Mouse (Mus musculus) heart, embryonic 14.5 days (tissue): ENCODE measurements around the gene Srrd. TPM values are rescaled to one million over a fixed set of nuclear protein-coding genes. Genes with fewer than 3 reads are reported as not detected.

Experiments used
- ATAC-seq: fragments of 200-750 bp; cut with Nextera tagmentation; 2 replicates; pipeline ENCODE4 v1.8.0; 2017; ENCODE audit warnings: low read depth, moderate TSS enrichment; ENCODE audit not compliant: insufficient number of reproducible peaks, insufficient read depth, low FRiP score
- H3K27ac ChIP-seq, 2 experiments: fragments of 200-500 bp in 1 of 2; fragments of 300-500 bp in 1 of 2; sonication (generic) in 1 of 2; replicated peaks in 1 of 2; 2 replicates each; pipeline ENCODE4 v1.5.1; 2012 to 2014; ENCODE audit warnings: low read depth in 2 of 2, low read length in 2 of 2, control low read depth in 1 of 2, mild to moderate bottlenecking in 1 of 2, mixed read lengths in 1 of 2; ENCODE audit not compliant: control insufficient read depth in 1 of 2, insufficient read depth in 1 of 2
- H3K27me3 ChIP-seq: fragments of 300-500 bp; sonication (generic); 2 replicates; pipeline ENCODE4 v1.6.1; 2014; ENCODE audit warnings: mild to moderate bottlenecking, low read length, control low read depth; ENCODE audit not compliant: control insufficient read depth, insufficient read depth
- H3K36me3 ChIP-seq: fragments of 300-500 bp; sonication (generic); 2 replicates; pipeline ENCODE4 v1.6.1; 2014; ENCODE audit warnings: mild to moderate bottlenecking, control low read depth, low read length, mixed read lengths; ENCODE audit not compliant: control insufficient read depth, insufficient read depth
- H3K4me1 ChIP-seq, 2 experiments: fragments of 200-500 bp in 1 of 2; fragments of 300-500 bp in 1 of 2; sonication (generic) in 1 of 2; 2 replicates each; pipeline ENCODE4 v1.6.1; 2012 to 2014; ENCODE audit warnings: low read length in 2 of 2, control low read depth in 1 of 2, mixed read lengths in 1 of 2; ENCODE audit not compliant: control insufficient read depth in 2 of 2, insufficient read depth in 2 of 2
- H3K4me2 ChIP-seq: fragments of 300-500 bp; sonication (generic); 2 replicates; pipeline ENCODE4 v1.6.1; 2014; ENCODE audit warnings: mild to moderate bottlenecking, low read length
- H3K4me3 ChIP-seq, 2 experiments: fragments of 200-500 bp in 1 of 2; fragments of 300-500 bp in 1 of 2; sonication (generic) in 1 of 2; 2 replicates each; pipeline ENCODE4 v1.5.1; 2012 to 2014; ENCODE audit warnings: low read length in 2 of 2, mild to moderate bottlenecking in 2 of 2, control low read depth in 1 of 2, low read depth in 1 of 2, moderate library complexity in 1 of 2; ENCODE audit not compliant: control insufficient read depth in 1 of 2, insufficient read depth in 1 of 2
- H3K9ac ChIP-seq: fragments of 300-500 bp; sonication (generic); 2 replicates; pipeline ENCODE4 v1.6.1; 2014; ENCODE audit warnings: mild to moderate bottlenecking, low read length
- H3K9me3 ChIP-seq: fragments of 300-500 bp; sonication (generic); 2 replicates; pipeline ENCODE4 v1.6.1; 2016; ENCODE audit warnings: low read length, control low read depth; ENCODE audit not compliant: control insufficient read depth
- WGBS: fragments of 180-500 bp; shearing (Covaris S2); extraction: QIAGEN DNeasy Blood & Tissue Kit; methylation state at CpG from one replicate; pipeline ENCODE4 v1.1.7; 2014; 5-methylcytosine and 5-hydroxymethylcytosine counted together
- polyA plus RNA-seq: library from polyadenylated mRNA; unstranded; fragments of >200 nt; fragmentation: Nextera tagmentation; extraction: Ambion mirVana; gene quantifications from 2 replicates; pipeline ENCODE4 v1.2.1, GENCODE M21; 2014

Gene Srrd
- polyA plus RNA-seq, 1 experiment from 2014 or later, result 25.4 TPM

GRCm38 (mm10) chr5:112316468-112316867 is 26.4 kb downstream of the Srrd start:
- peak overlapping the region in 1 of 2 experiments; percentile 53; a peak in 2 of 4 replicates for H3K27ac ChIP-seq
- no peak for ATAC-seq
- 75% methylated on average over 5 of the region's 5 CpGs for WGBS

DNA sequence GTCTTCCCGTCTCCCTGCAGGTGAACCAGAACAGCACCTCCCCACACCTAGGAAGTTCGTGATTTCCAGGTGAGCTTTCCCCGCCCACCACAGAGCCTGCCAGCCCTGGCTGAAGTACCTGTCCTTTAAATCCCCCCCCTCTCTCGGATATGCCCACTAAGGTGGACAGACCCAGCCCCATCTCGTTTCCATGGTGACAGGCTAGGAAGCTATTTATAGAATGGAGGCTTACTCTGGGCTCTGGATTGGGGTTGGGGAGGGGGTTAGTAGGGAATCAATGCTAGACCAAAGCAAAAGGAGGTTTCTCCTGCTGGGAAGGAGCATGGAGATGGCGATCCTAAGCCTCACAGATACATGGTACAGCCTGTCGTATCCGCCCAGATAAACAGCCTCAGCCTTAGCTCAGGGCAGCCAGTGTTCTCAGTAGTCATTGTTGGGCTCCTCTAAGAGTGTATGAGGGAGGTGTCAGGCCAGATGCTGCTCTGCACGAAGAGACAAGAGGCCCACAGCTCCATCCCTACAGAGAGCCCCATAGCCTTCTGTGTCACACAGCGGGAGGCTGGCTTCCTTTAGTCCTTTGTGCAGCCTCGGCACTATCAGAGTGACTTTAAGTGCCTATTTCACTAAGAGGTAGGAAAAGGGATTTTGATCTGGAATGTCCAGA is 29.5 kb downstream of the Srrd start:
- peaks cover 0 to 5% of the 10 kb centered on the region in 2 experiments; a peak in 1 of 4 replicates for H3K4me1 ChIP-seq
- peaks cover 81% of the 10 kb centered on the region for H3K36me3 ChIP-seq
- 62% methylated on average over 11 of the region's 11 CpGs for WGBS
- H3K27me3 ChIP-seq, result no peaks in the 10 kb centered on the region
- no peak overlapping the region for H3K27ac ChIP-seq
- H3K9me3 ChIP-seq, result no peaks in the 10 kb centered on the region
- H3K4me2 ChIP-seq, result no peak overlapping the region
- no peak overlapping the region for H3K4me3 ChIP-seq
- no peak overlapping the region for H3K9ac ChIP-seq
- no peak for ATAC-seq

More at GRCm38 (mm10) chr5:112316468-112316867, 26.4 kb downstream of the Srrd start:
- Histone ChIP-seq H3K9ac (no peak overlapping the region), H3K4me3 (no peak overlapping the region), H3K9me3 (no peaks in the 10 kb centered on the region), H3K4me1 (peaks cover 0 to 5% of the 10 kb centered on the region in 2 experiments; a peak in 1 of 4 replicates), H3K27me3 (no peaks in the 10 kb centered on the region), H3K36me3 (peaks cover 51% of the 10 kb centered on the region), H3K4me2 (no peak overlapping the region)

- ATAC-seq, result no peak
- no peaks in the 10 kb centered on the region for H3K27me3 ChIP-seq
- H3K4me3 ChIP-seq, result no peak overlapping the region
- H3K27ac ChIP-seq, result no peak overlapping the region
- no peaks in the 10 kb centered on the region for H3K4me1 ChIP-seq
- no peaks in the 10 kb centered on the region for H3K9me3 ChIP-seq
- H3K4me2 ChIP-seq, result no peak overlapping the region
- H3K36me3 ChIP-seq, result peaks cover 41% of the 10 kb centered on the region
- WGBS, result 82% methylated on average over 5 of the region's 5 CpGs
- H3K9ac ChIP-seq, result no peak overlapping the region
These were observed 37.0 kb downstream of the Srrd start for GRCm38 (mm10) chr5:112305842-112306241.

GRCm38 (mm10) chr5:112302310-112302709 is 40.5 kb downstream of the Srrd start:
- 72% methylated on average over 5 of the region's 5 CpGs for WGBS
- Histone ChIP-seq H3K4me3 (no peak overlapping the region), H3K27ac (no peak overlapping the region), H3K27me3 (no peaks in the 10 kb centered on the region), H3K4me2 (no peak overlapping the region), H3K9ac (no peak overlapping the region), H3K9me3 (no peaks in the 10 kb centered on the region), H3K36me3 (peaks cover 9% of the 10 kb centered on the region; the same call in 1 of the 2 replicates), H3K4me1 (peaks cover 12 to 18% of the 10 kb centered on the region in 2 experiments)
- ATAC-seq, result no peak

DNA sequence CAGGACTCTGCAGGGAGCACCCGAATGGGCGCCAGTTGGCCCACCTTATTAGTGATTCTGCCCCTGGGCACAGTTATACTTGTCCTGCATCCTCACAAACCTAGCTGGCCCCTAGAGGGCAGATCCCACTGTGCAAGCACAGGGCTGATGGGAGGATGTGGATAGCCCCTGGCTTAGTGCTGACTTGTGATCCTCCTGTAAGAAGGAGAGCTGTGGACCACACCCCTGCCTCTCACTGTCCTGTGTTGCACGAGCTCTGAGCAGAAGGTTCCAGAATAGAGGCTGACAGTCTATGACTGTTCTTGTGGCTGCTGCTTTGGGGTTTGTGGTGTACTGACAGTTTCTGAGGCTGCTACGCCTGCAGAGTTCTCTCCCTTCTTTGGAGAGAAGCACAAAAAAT is 41.1 kb downstream of the Srrd start:
- H3K4me3 ChIP-seq, result no peak overlapping the region
- peaks cover 18 to 25% of the 10 kb centered on the region in 2 experiments for H3K4me1 ChIP-seq
- H3K27me3 ChIP-seq, result no peaks in the 10 kb centered on the region
- ATAC-seq, result no peak
- H3K4me2 ChIP-seq, result no peak overlapping the region
- no peak overlapping the region for H3K27ac ChIP-seq
- H3K36me3 ChIP-seq, result peaks cover 7% of the 10 kb centered on the region; the same call in 1 of the 2 replicates
- 73% methylated on average over 4 of the region's 4 CpGs for whole genome bisulfite sequencing
- no peak overlapping the region for H3K9ac ChIP-seq
- H3K9me3 ChIP-seq, result no peaks in the 10 kb centered on the region

DNA sequence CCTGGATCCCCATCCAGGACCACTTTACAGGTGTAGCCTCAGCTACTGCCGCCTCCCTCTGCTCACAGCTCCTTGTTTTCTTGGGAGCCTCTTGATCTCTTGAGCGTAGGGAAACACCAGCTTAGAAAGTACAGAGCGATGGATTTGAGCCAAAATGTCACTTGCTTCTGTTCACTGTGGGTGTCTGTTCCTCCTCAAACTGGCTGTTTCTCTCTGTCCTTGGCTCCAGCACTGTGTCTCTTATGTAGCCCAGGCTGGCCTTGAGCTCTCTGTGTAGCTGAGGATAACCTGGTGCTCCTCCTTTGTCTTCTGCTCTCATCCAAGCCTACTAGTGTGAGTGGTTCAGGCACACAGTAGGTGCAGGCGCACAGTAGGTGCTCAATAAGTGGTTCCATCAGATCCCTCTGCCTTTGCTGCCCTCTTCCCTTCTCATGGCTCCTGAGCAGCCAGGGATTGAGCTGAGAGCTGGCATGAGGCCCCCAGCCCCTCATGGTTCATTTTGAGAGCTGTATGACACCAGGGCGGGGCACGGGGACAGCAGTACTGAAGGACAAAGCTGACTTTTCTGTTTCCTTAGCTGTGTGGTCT is 42.0 kb downstream of the Srrd start:
- H3K9ac ChIP-seq, result no peak overlapping the region
- H3K27ac ChIP-seq, result no peak overlapping the region
- no peak for ATAC-seq
- no peak overlapping the region for H3K4me3 ChIP-seq
- H3K4me2 ChIP-seq, result no peak overlapping the region
- H3K36me3 ChIP-seq, result peaks cover 2% of the 10 kb centered on the region; the same call in 1 of the 2 replicates
- no peaks in the 10 kb centered on the region for H3K9me3 ChIP-seq
- 75% methylated on average over 6 of the region's 6 CpGs for WGBS
- H3K27me3 ChIP-seq, result no peaks in the 10 kb centered on the region
- peaks cover 19 to 31% of the 10 kb centered on the region in 2 experiments for H3K4me1 ChIP-seq

DNA sequence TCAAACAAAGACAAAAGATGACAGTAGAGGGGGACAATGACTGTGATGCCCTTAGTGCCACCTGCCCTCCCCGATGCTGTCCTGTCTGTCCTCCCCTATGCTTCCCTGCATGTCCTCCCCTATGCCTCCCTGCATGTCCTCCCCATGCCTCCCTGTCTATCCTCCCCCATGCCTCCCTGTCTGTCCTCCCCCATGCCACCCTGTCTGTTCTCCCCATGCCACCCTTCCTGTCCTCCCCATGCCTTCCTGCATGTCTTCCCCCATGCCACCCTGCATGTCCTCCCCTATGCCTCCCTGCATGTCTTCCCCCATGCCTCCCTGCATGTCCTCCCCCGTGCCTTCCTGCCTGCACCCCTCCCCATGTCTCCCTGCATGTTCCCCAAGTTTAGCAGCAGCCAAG is 42.7 kb downstream of the Srrd start:
- ATAC-seq, result no peak
- Histone ChIP-seq H3K27ac (no peak overlapping the region), H3K4me2 (no peak overlapping the region), H3K27me3 (no peaks in the 10 kb centered on the region), H3K9me3 (no peaks in the 10 kb centered on the region), H3K36me3 (no peaks in the 10 kb centered on the region; the same call in 1 of the 2 replicates), H3K4me3 (no peak overlapping the region), H3K9ac (no peak overlapping the region), H3K4me1 (peaks cover 19 to 34% of the 10 kb centered on the region in 2 experiments)
- 73% methylated on average over 2 of the region's 2 CpGs for WGBS
